Mouse (Mus musculus) small intestine, adult 2 months (tissue): ENCODE results near the gene Spata17.

Experiments used
- CTCF ChIP-seq: fragments of 200-500 bp; IDR thresholded peaks from 2 replicates; pipeline ENCODE4 v1.5.1; 2012; ENCODE audit warnings: low read depth, mild to moderate bottlenecking, control low read depth, inconsistent platforms, low read length, moderate library complexity, mixed read lengths; ENCODE audit not compliant: insufficient replicate concordance, insufficient read length; ENCODE audit errors: extremely low read depth
- POLR2A ChIP-seq: fragments of 200-500 bp; IDR thresholded peaks from 2 replicates; pipeline ENCODE4 v1.6.1; 2012; ENCODE audit warnings: low read depth, mild to moderate bottlenecking, control low read depth, inconsistent platforms, low read length, moderate library complexity

GRCm38 (mm10) chr1:187226328-187227025 is 11.2 kb upstream of the Spata17 start:
- TF ChIP-seq CTCF (no peak), POLR2A (no peak)
